Mouse (Mus musculus) midbrain, embryonic 11.5 days (tissue): ENCODE results near the gene Gm21903. TPM values are rescaled to one million over a fixed set of nuclear protein-coding genes. Genes with fewer than 3 reads are reported as not detected.
"Not testable (repeated sequence)": the region's sequence is repeated elsewhere in the genome, so short reads cannot be mapped to it uniquely, and the experiment has no call there.

Experiments used
- ATAC-seq: fragments of 200-750 bp; cut with Nextera tagmentation; 2 replicates; pipeline ENCODE4 v1.8.0; 2017; ENCODE audit warnings: moderate TSS enrichment, moderate library complexity; ENCODE audit not compliant: low FRiP score
- DNase-seq: peaks from one replicate; pipeline ENCODE4 v3.0.0; 2015; ENCODE audit warnings: low spot score; ENCODE audit errors: missing footprints
- H3K27ac ChIP-seq: fragments of 300-500 bp; sonication (generic); 2 replicates; pipeline ENCODE4 v1.5.1; 2014; ENCODE audit warnings: low read depth, low read length
- H3K27me3 ChIP-seq: fragments of 300-500 bp; sonication (generic); 2 replicates; pipeline ENCODE4 v1.6.1; 2014; ENCODE audit warnings: mild to moderate bottlenecking, low read length, moderate library complexity, mixed read lengths; ENCODE audit not compliant: control insufficient read depth, insufficient read depth
- H3K36me3 ChIP-seq: fragments of 300-500 bp; sonication (generic); 2 replicates; pipeline ENCODE4 v1.6.1; 2014; ENCODE audit warnings: mild to moderate bottlenecking, low read length, moderate library complexity, mixed read lengths; ENCODE audit not compliant: control insufficient read depth, insufficient read depth
- H3K4me1 ChIP-seq: fragments of 300-500 bp; sonication (generic); 2 replicates; pipeline ENCODE4 v1.6.1; 2014; ENCODE audit warnings: low read length; ENCODE audit not compliant: control insufficient read depth, insufficient read depth
- H3K4me2 ChIP-seq: fragments of 300-500 bp; sonication (generic); 2 replicates; pipeline ENCODE4 v1.6.1; 2014; ENCODE audit warnings: mild to moderate bottlenecking, moderate library complexity
- H3K4me3 ChIP-seq: fragments of 300-500 bp; sonication (generic); 2 replicates; pipeline ENCODE4 v1.5.1; 2014; ENCODE audit warnings: low read depth, low read length
- H3K9ac ChIP-seq: fragments of 300-500 bp; sonication (generic); 2 replicates; pipeline ENCODE4 v1.6.1; 2014; ENCODE audit warnings: low read length
- H3K9me3 ChIP-seq: fragments of 300-500 bp; sonication (generic); 2 replicates; pipeline ENCODE4 v1.6.1; 2016; ENCODE audit warnings: low read length; ENCODE audit not compliant: control insufficient read depth
- WGBS: fragments of 180-500 bp; shearing (Covaris S2); extraction: QIAGEN DNeasy Blood & Tissue Kit; methylation state at CpG from one replicate; pipeline ENCODE4 v1.1.7; 2014; 5-methylcytosine and 5-hydroxymethylcytosine counted together
- polyA plus RNA-seq: library from polyadenylated mRNA; unstranded; fragments of >200 nt; fragmentation: Nextera tagmentation; extraction: Ambion mirVana; gene quantifications from 2 replicates; pipeline ENCODE4 v1.2.1, GENCODE M21; 2014

Gm21903 gene
- not detected in 2 replicates for polyA plus RNA-seq

DNA sequence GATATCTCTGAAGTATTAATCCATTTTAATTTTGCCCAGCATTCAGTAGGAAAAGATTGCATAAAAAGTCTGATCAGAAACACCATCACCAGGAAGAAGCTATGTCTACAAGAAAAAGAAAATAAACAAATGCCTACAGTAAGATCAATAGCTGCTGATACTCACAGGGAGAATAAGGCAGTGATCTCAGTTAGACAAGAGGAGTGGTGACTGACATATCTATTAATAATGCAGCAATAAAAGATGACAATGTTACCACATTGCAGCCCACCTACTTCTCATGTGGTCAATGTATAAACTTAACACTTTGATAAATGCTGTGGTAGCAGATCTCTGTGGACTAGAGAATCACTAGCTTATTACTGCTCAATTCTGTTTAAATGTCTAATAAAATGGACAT is at the start of gene Gm21903:
Gene Gm21903 (minus strand): TSS at position 101 of the 400 bp plus-strand sequence.
- Histone ChIP-seq H3K4me1 (no peaks in the 10 kb centered on the region), H3K36me3 (no peaks in the 10 kb centered on the region), H3K4me3 (no peak within 1 kb of the TSS), H3K9me3 (no peaks in the 10 kb centered on the region), H3K9ac (no peak within 1 kb of the TSS), H3K27ac (no peak within 1 kb of the TSS), H3K27me3 (no peaks in the 10 kb centered on the region), H3K4me2 (no peak within 1 kb of the TSS)
- no peak for ATAC-seq
- no peak for DNase-seq

DNA sequence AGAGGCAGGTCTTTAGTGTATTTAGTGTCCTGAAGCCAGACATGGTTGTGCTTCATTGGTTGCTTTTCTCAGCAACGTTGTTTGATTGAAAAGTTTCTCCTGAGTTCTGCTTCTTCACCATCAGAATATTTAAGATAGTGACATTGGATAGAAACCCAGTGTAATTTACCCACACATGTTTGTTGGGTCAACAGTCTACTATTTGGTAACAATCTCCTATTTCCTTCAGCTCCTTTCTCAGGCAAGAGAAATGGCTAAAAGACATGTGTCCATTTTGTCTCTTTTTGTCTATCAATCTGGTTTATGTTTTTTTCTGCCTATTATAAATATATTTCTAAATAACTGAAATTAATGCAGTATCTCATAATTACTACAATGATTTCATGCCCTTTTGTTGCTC is 33.8 kb upstream of the Gm21903 start, which contains the start of gene Esp23:
Gene Esp23 (minus strand): TSS at position 101 of the 400 bp plus-strand sequence.
- no peaks in the 10 kb centered on the region for H3K27me3 ChIP-seq
- DNase-seq (no peak), ATAC-seq (no peak)
- H3K9ac ChIP-seq = no peak within 1 kb of the TSS
- H3K36me3 ChIP-seq = no peaks in the 10 kb centered on the region
- no peaks in the 10 kb centered on the region for H3K4me1 ChIP-seq
- H3K4me3 ChIP-seq = no peak within 1 kb of the TSS
- 35% methylated on average over 1 of the region's 1 CpGs for WGBS
- peaks cover 6% of the 10 kb centered on the region for H3K9me3 ChIP-seq
- H3K4me2 ChIP-seq = no peak within 1 kb of the TSS
- H3K27ac ChIP-seq = no peak within 1 kb of the TSS

- Histone ChIP-seq H3K36me3 (no peaks in the 10 kb centered on the region), H3K9me3 (no peaks in the 10 kb centered on the region; the same call in 1 of the 2 replicates), H3K4me3 (no peak overlapping the region), H3K27ac (no peak overlapping the region), H3K4me1 (no peaks in the 10 kb centered on the region), H3K9ac (no peak overlapping the region), H3K4me2 (no peak overlapping the region), H3K27me3 (no peaks in the 10 kb centered on the region)
- DNase-seq (no peak), ATAC-seq (no peak)
Observed at GRCm38 (mm10) chr17:39063641-39064040, 20.5 kb upstream of the Gm21903 start.

DNA sequence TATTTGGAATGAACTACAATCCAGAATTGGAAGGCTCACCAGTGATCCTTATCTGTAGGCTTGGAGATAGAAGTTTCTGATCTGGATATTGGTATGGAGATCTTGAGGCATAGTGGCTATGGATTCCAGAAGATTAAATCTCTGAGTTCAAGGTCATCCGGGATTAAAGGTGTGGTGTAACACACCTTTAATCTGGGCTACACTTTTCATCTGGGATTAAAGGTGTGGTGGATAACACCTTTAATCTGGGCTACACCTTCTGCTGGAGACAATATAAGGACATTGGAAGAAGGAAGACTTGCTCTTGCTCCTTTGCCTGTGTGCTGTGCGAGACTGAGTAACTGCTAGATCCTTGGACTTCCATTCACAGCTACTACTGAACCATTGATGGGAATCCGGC is 6.7 kb downstream of the Gm21903 start, which contains the start of gene Esp24:
Gene Esp24 (plus strand): TSS at position 301 of the 400 bp plus-strand sequence.
- 92% methylated on average over 3 of the region's 3 CpGs for WGBS
- H3K27me3 ChIP-seq, DNase-seq: not testable (repeated sequence)

GRCm38 (mm10) chr17:39017184-39017583 is 26.0 kb downstream of the Gm21903 start:
- Histone ChIP-seq H3K4me3 (no peak overlapping the region), H3K36me3 (no peaks in the 10 kb centered on the region), H3K9me3 (no peaks in the 10 kb centered on the region), H3K9ac (no peak overlapping the region), H3K27me3 (no peaks in the 10 kb centered on the region), H3K27ac (no peak overlapping the region), H3K4me2 (peak overlapping the region; percentile 22), H3K4me1 (no peaks in the 10 kb centered on the region)
- WGBS = 30% methylated on average over 14 of the region's 14 CpGs
- peak; percentile 84 for DNase-seq
- peak; percentile 82 for ATAC-seq

More for the DNA sequence above, 6.7 kb downstream of the Gm21903 start, which contains the start of gene Esp24:
- not testable (repeated sequence) for H3K4me1 ChIP-seq, H3K36me3 ChIP-seq, ATAC-seq, H3K9me3 ChIP-seq, H3K9ac ChIP-seq, H3K27ac ChIP-seq, H3K4me3 ChIP-seq, H3K4me2 ChIP-seq

DNA sequence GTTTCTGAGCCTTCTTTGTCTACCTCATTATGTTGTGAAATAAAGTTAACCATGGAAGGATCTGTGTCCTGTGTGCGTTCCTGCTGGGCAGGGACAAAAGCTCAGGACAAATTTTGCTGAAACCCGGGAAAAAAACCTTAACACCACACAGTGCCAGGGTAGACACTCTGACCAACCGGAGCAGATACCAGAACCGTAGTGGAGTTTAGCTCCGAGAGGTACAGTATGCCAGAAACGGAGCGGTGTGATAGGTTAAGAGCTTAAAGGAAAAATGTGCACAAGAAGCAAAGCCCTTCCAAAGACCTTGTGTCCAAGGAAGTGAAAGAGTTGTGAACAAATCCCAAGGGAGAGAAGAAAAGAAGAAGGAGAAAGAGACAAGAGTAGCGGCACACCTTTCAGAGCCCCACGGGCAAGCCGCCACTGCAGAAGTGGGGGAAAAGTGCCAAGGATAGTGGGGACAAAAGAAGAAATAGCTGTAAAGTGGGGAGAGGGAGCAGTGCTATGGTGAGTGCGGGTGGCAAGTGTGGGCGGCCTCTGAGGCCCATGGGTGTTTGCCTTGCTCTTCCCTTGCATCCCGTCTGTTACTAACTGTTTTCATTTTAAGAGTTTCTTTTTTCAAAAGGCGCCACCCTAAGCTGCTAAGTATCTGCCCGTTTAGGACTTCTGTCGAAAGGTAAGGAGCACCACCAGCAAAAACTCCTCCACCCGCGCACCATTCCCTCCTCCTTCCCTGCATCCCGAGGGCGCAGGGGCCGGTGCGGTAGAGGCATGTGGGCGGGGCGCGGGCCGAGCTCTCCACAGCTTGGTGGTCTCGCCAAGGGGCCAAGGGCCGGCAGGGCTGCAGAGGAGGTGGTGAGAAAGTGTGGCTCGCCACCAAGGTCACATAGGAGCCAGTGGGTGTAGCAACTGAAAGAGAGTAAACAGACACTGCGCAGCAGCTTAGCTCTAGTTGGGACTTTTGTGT is 32.2 kb downstream of the Gm21903 start:
- ATAC-seq = peak; percentile 95
- Histone ChIP-seq H3K9ac (no peak overlapping the region), H3K4me3 (peak overlapping the region; percentile 22), H3K36me3 (no peaks in the 10 kb centered on the region), H3K4me1 (no peaks in the 10 kb centered on the region), H3K27me3 (no peaks in the 10 kb centered on the region), H3K4me2 (peak overlapping the region; percentile 42), H3K27ac (no peak overlapping the region), H3K9me3 (no peaks in the 10 kb centered on the region)
- WGBS = 40% methylated on average over 30 of the region's 30 CpGs
- DNase-seq = peak; percentile 83

- 100% methylated on average over 1 of the region's 1 CpGs for WGBS
- Histone ChIP-seq H3K4me1 (no peaks in the 10 kb centered on the region), H3K9ac (no peak overlapping the region), H3K27ac (no peak overlapping the region), H3K4me2 (no peak overlapping the region), H3K36me3 (no peaks in the 10 kb centered on the region), H3K27me3 (no peaks in the 10 kb centered on the region), H3K4me3 (no peak overlapping the region), H3K9me3 (no peaks in the 10 kb centered on the region)
- DNase-seq (no peak), ATAC-seq (no peak)
Observed at GRCm38 (mm10) chr17:39009846-39010245, 33.3 kb downstream of the Gm21903 start.

Other genes starting within 250 kb of the Gm21903 start
- gene Esp24, start 6.6 kb downstream of the Gm21903 start, polyA plus RNA-seq = not detected in 2 replicates
- not detected in 2 replicates for gene Esp23, start 33.7 kb upstream of the Gm21903 start, polyA plus RNA-seq
- not detected in 2 replicates for gene Esp22, start 52.0 kb upstream of the Gm21903 start, polyA plus RNA-seq